Mouse (Mus musculus) hindbrain, embryonic 14.5 days (tissue): ENCODE data around the gene Dcpp1. TPM values are rescaled to one million over a fixed set of nuclear protein-coding genes. Genes with fewer than 3 reads are reported as not detected.
"Not testable (repeated sequence)": the region's sequence is repeated elsewhere in the genome, so short reads cannot be mapped to it uniquely, and the experiment has no call there.

Experiments used
- ATAC-seq: fragments of 200-750 bp; cut with Nextera tagmentation; 2 replicates; pipeline ENCODE4 v1.8.0; 2017; ENCODE audit warnings: moderate number of reproducible peaks, mild to moderate bottlenecking, moderate TSS enrichment, moderate library complexity; ENCODE audit not compliant: low FRiP score
- DNase-seq: peaks from one replicate; pipeline ENCODE4 v3.0.0-alpha.2; 2015; ENCODE audit warnings: low spot score
- H3K27ac ChIP-seq: fragments of 300-500 bp; sonication (generic); 2 replicates; pipeline ENCODE4 v1.5.1; 2014; ENCODE audit warnings: mild to moderate bottlenecking, moderate library complexity
- H3K27me3 ChIP-seq: fragments of 300-500 bp; sonication (generic); 2 replicates; pipeline ENCODE4 v1.6.1; 2014; ENCODE audit warnings: mild to moderate bottlenecking, low read length, mixed read lengths; ENCODE audit not compliant: control insufficient read depth, insufficient read depth
- H3K36me3 ChIP-seq: fragments of 300-500 bp; sonication (generic); replicated peaks from 2 replicates; pipeline ENCODE4 v1.6.1; 2014; ENCODE audit not compliant: control insufficient read depth, insufficient read depth
- H3K4me1 ChIP-seq: fragments of 300-500 bp; sonication (generic); replicated peaks from 2 replicates; pipeline ENCODE4 v1.6.1; 2014; ENCODE audit warnings: antibody characterized with exemption, low read length, mixed read lengths; ENCODE audit not compliant: control insufficient read depth, insufficient read depth
- H3K4me2 ChIP-seq: fragments of 300-500 bp; sonication (generic); replicated peaks from 2 replicates; pipeline ENCODE4 v1.6.1; 2014; ENCODE audit warnings: mild to moderate bottlenecking, moderate library complexity
- H3K4me3 ChIP-seq: fragments of 300-500 bp; sonication (generic); replicated peaks from 2 replicates; pipeline ENCODE4 v1.5.1; 2014; ENCODE audit warnings: mild to moderate bottlenecking, low read length
- H3K9ac ChIP-seq: fragments of 300-500 bp; sonication (generic); 2 replicates; pipeline ENCODE4 v1.6.1; 2014
- H3K9me3 ChIP-seq: fragments of 300-500 bp; sonication (generic); 2 replicates; pipeline ENCODE4 v1.6.1; 2016; ENCODE audit warnings: low read length; ENCODE audit not compliant: control insufficient read depth
- WGBS: fragments of 180-500 bp; shearing (Covaris S2); extraction: QIAGEN DNeasy Blood & Tissue Kit; methylation state at CpG from one replicate; pipeline ENCODE4 v1.1.7; 2014; 5-methylcytosine and 5-hydroxymethylcytosine counted together
- polyA plus RNA-seq: library from polyadenylated mRNA; unstranded; fragments of >200 nt; fragmentation: Nextera tagmentation; extraction: Ambion mirVana; gene quantifications from 2 replicates; pipeline ENCODE4 v1.2.1, GENCODE M21; 2014

Dcpp1 gene
- polyA plus RNA-seq, 1 experiment from 2014 or later = not detected

DNA sequence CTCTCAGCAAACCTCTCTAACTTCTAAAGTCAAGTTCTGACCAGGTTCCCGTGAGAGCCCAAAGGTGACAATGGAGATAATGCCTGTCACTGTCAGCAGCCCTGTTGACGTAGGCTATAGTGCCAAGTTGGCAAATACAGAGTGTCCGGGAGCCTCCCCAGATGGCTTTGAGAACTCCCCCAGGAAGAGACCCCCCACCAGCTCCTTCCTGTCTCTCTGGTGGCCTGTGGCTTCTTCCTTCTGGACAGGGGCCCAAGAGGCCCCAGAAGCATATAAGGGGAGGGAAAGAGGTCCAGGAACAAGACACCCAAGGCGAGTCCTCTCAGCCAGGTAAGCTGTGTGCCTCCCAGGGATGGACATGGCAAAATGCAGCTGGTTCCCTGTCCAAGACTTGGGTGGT lies 36.5 kb downstream of the Dcpp1 start, which contains the start of gene Dcpp3:
Gene Dcpp3, plus strand, starts transcription at position 301 of the 400 bp plus-strand sequence.
- H3K9me3 ChIP-seq, H3K9ac ChIP-seq, DNase-seq, H3K4me1 ChIP-seq, H3K36me3 ChIP-seq, H3K4me3 ChIP-seq, H3K27ac ChIP-seq, H3K4me2 ChIP-seq, H3K27me3 ChIP-seq, ATAC-seq: not testable (repeated sequence)
- WGBS = 83% methylated on average over 4 of the region's 4 CpGs

DNA sequence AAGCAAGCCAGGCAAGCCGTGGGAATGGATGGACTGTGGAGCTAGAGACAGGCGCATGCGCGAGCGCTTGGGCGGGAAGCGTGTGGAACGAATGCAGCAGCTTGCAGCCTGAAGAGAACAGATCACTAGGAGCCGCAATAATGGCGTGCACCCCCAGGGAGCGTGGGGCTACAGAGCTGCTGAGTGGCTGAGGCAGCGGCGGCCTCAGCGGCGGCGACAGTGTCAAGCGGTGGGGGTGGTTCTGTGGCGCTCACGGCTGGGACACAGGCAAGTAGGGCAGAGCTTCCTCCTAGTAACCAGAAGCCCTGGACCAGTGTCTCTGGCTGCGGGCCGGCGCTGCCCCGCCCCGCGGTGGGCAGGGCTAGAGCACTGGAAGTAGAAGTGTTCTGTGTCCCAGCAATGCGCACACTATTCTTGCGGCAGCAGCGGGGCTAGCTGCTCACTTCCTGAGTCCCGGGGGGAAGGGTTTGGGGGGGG lies 43.9 kb downstream of the Dcpp1 start:
- Histone ChIP-seq H3K27me3 (no peaks in the 10 kb centered on the region), H3K9ac (peak overlapping the region; percentile 62), H3K4me1 (peaks cover 6% of the 10 kb centered on the region), H3K4me2 (peak overlapping the region; percentile 64), H3K36me3 (no peaks in the 10 kb centered on the region), H3K9me3 (no peaks in the 10 kb centered on the region), H3K27ac (peak overlapping the region; percentile 84), H3K4me3 (peak overlapping the region; percentile 50)
- 0% methylated on average over 29 of the region's 29 CpGs for WGBS
- peak; percentile 97 for ATAC-seq
- DNase-seq = peak; percentile 90

- Histone ChIP-seq H3K4me1 (peaks cover 6% of the 10 kb centered on the region), H3K4me2 (peak overlapping the region; percentile 64), H3K36me3 (no peaks in the 10 kb centered on the region), H3K27me3 (no peaks in the 10 kb centered on the region), H3K4me3 (peak overlapping the region; percentile 50), H3K9ac (peak overlapping the region; percentile 62), H3K9me3 (no peaks in the 10 kb centered on the region), H3K27ac (peak overlapping the region; percentile 84)
- ATAC-seq (peak; percentile 82), DNase-seq (peak; percentile 70)
- WGBS = 0% methylated on average over 14 of the region's 14 CpGs
These were observed 44.4 kb downstream of the Dcpp1 start for GRCm38 (mm10) chr17:23925090-23925493.

DNA sequence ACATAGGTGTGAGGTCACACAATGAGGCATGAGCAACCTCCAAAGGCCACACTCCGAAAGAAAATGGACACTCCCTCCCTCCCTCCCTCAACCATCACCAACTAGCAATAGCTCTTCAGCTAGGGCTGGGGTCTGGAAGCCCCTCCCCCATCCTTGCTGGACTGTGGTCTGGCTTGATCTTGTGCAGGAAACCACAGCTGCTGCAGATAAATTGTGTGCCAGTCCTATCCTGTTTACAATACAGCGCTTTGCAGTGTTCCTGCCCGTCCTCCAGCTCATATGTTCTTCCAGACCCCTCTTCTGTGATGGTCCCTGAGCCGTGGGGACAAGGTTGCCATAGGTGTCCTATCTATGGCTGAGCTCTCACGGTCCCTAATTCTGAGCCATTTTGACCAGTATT lies 50.5 kb downstream of the Dcpp1 start:
- no peak overlapping the region for H3K4me2 ChIP-seq
- H3K36me3 ChIP-seq = no peaks in the 10 kb centered on the region
- no peak overlapping the region for H3K4me3 ChIP-seq
- no peaks in the 10 kb centered on the region for H3K27me3 ChIP-seq
- no peak overlapping the region for H3K9ac ChIP-seq
- 85% methylated on average over 5 of the region's 5 CpGs for WGBS
- no peak for DNase-seq
- no peaks in the 10 kb centered on the region for H3K9me3 ChIP-seq
- no peaks in the 10 kb centered on the region for H3K4me1 ChIP-seq
- no peak for ATAC-seq
- H3K27ac ChIP-seq = no peak overlapping the region

Other genes with a start within 250 kb of the Dcpp1 start
- gene Mmp25, start 235.6 kb upstream of the Dcpp1 start, polyA plus RNA-seq = 1.0 and 1.6 TPM in 2 replicates
- gene Bicdl2, start 220.4 kb upstream of the Dcpp1 start, polyA plus RNA-seq = 0.24 TPM in 1 of 2 replicates, not detected in the other
- gene Hcfc1r1, start 207.3 kb upstream of the Dcpp1 start, polyA plus RNA-seq = 129 and 143 TPM in 2 replicates
- 39.7 and 40.0 TPM in 2 replicates for gene Thoc6, start 207.0 kb upstream of the Dcpp1 start, polyA plus RNA-seq
- gene Tnfrsf12a, start 203.4 kb upstream of the Dcpp1 start, polyA plus RNA-seq = 3.1 and 3.7 TPM in 2 replicates
- gene Cldn6, start 201.6 kb upstream of the Dcpp1 start, polyA plus RNA-seq = 0.24 and 0.26 TPM in 2 replicates
- gene Cldn9, start 196.8 kb upstream of the Dcpp1 start, polyA plus RNA-seq = 1.7 and 2.6 TPM in 2 replicates
- 0.09 and 0.18 TPM in 2 replicates for gene 1520401A03Rik, start 158.1 kb upstream of the Dcpp1 start, polyA plus RNA-seq
- 16.9 and 17.7 TPM in 2 replicates for gene Pkmyt1, start 154.5 kb upstream of the Dcpp1 start, polyA plus RNA-seq
- 57.5 and 62.8 TPM in 2 replicates for gene Paqr4, start 140.0 kb upstream of the Dcpp1 start, polyA plus RNA-seq
- gene Kremen2, start 135.0 kb upstream of the Dcpp1 start, polyA plus RNA-seq = 0.74 and 0.90 TPM in 2 replicates
- 179 and 183 TPM in 2 replicates for gene Flywch1, start 109.3 kb upstream of the Dcpp1 start, polyA plus RNA-seq
- 75.4 and 78.4 TPM in 2 replicates for gene Flywch2, start 94.8 kb upstream of the Dcpp1 start, polyA plus RNA-seq
- 390 and 455 TPM in 2 replicates for gene Srrm2, start 90.3 kb upstream of the Dcpp1 start, polyA plus RNA-seq
- gene Elob, start 51.7 kb upstream of the Dcpp1 start, polyA plus RNA-seq = 1,176 and 1,404 TPM in 2 replicates
- not detected in 2 replicates for gene Prss33, start 44.8 kb upstream of the Dcpp1 start, polyA plus RNA-seq
- 0.16 TPM in 1 of 2 replicates, not detected in the other for gene Prss32, start 37.0 kb upstream of the Dcpp1 start, polyA plus RNA-seq
- 1.1 and 2.3 TPM in 2 replicates for gene Prss41, start 36.7 kb upstream of the Dcpp1 start, polyA plus RNA-seq
- gene Prss21, start 12.8 kb upstream of the Dcpp1 start, polyA plus RNA-seq = not detected in 2 replicates
- not detected in 2 replicates for gene Dcpp2, start within 50 bp of the Dcpp1 start, polyA plus RNA-seq
- not detected in 2 replicates for gene Dcpp3, start 36.6 kb downstream of the Dcpp1 start, polyA plus RNA-seq
- not detected in 2 replicates for gene Sbp, start 60.8 kb downstream of the Dcpp1 start, polyA plus RNA-seq
- not detected in 2 replicates for gene Sbpl, start 74.4 kb downstream of the Dcpp1 start, polyA plus RNA-seq
- gene Prss30, start 99.7 kb downstream of the Dcpp1 start, polyA plus RNA-seq = not detected in 2 replicates
- not detected in 2 replicates for gene Prss22, start 117.2 kb downstream of the Dcpp1 start, polyA plus RNA-seq
- gene Prss27, start 157.3 kb downstream of the Dcpp1 start, polyA plus RNA-seq = 0.16 TPM in 1 of 2 replicates, not detected in the other
- gene Kctd5, start 192.6 kb downstream of the Dcpp1 start, polyA plus RNA-seq = 77.8 and 79.9 TPM in 2 replicates